Mouse (Mus musculus) mouse trophoblast stem cell (cell line): ENCODE measurements at regions not wholly inside any gene's neighbourhood (a gene's known extent, or its start where the extent isn't known, plus 50 kb on each side); places are given as distances from the start of the nearest gene placed in this dataset.

ENCODE experiments used
- in situ Hi-C, 2 experiments: fragments of 300-500 bp; cut with MseI, MboI; formaldehyde crosslinking; loops; 2 replicates in 1 of 2; 3 replicates in 1 of 2; pipeline ENCODE4 v1.15.1; 2025

DNA sequence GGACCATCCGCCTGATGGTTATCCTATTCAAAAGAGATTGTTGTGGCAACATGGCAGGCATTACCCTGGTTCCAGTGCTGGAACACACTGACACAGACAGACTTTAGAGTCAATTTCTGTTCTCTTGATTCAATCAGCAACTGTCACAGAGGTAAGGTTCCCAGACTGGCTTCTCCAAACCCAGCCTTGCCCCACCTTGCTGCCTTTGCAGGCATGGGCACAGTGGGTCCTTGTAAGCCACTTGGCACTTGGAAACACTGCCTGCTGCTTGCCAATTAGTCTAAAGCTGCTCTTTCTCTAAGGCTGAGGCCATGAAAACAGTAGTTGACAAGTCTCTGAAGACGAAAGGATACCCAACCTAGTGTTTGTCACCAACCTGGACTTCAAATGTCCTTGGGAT lies 158.7 kb upstream of the Tmtc1 start:
- in situ Hi-C loops, result no loop called here

DNA sequence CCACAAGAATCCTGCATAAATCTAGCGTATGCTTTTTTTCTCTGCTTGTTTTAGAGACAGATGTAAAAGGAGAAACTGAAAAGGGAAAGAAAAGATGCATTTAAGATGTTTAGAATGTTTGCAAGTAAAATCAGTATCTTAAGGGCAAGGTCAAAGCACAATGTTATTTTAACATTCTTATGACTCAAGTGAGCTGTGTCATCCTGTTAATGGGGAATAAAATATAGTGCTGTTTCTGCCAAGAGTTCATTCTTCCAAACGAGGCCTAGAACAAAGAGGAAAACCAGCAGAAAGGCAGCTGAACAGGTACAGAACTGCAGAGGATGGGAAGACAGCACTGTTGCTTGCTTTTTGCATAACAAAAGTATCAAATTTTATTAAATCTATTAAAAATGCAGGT lies 156.7 kb upstream of the Tmtc1 start:
- in situ Hi-C loops, result no loop called here

DNA sequence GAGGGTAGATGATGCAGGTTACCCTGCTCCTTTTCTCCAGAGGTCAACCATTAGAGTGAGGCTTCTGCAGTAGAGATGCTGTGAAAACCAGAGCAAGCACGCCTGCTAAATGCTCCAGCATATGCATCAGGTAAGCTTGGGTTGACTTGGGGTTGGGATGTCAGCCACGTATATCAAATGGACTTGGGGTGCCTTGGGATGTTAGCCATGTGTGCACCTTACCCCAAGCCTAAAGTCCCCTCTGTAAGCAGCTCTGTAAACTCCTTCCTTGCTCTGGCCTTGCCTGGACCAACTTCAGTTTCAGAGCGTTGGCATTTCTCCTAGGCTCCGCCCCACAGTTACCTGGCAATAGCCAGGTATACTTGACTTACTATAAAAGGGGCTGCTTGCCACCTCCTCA lies 155.3 kb upstream of the Tmtc1 start:
- in situ Hi-C loops, result no loop called here

DNA sequence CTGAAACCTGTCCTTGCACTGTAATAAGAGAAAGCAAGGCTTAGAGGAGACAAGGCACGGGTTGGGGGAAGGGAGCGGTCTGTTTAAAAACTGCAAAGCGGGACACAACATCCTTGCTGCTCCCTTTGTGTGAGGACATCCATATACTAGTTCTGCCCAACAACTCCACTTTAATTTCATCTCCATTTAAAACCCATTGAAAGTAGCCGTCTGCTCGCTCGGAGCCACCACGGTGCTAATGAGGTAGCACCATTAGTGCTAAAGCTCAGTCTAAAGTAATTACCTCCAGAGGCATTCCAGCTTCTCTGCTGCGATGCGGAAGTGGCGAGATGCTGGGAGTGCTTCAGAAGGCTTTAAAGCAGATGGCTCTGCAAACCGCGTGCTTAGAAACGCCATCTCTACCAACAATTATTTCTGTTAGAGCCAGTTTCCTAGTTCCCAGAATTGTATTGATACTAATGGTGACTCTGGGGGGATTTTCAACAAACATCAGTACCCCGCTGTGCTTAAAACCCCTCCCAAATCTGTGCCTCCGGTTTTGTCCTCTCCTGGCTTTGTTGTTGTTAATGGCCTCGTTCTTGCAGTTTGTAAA lies 154.7 kb upstream of the Tmtc1 start:
- in situ Hi-C loops, result no loop called here

DNA sequence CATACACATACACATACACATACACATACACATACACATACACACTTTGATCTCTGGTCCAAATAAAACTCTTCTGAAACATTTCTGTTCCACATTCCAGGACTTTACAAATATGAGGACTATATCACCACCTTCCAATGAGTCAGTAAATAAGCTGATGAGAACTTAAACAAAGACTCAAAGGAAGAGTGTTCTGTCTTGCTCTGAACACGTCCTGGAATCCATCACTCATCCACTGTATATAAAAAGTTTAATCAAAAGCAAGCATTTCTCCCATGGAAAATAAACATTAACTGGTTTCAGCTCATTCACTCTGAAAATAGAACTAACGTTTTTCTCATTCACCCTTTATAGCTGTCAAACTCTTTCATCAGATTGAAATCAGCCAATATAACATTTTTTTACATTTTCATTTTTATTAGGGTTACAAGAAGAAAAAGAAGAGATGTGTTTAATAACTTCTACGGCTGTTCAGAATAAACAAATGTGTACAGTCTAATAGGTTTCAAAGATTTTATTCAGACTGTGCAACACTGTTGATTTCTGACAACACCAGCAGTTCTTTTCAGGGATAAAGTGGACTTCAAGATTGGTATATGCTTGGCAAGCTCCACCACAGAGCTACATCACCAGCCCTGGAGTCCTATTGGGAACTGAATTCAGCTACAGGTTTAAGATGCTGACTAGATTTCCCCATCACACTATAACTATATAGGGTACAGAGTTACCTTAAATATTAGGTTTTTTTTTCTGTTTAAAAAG lies 151.0 kb upstream of the Tmtc1 start:
- in situ Hi-C loops, result no loop called here

DNA sequence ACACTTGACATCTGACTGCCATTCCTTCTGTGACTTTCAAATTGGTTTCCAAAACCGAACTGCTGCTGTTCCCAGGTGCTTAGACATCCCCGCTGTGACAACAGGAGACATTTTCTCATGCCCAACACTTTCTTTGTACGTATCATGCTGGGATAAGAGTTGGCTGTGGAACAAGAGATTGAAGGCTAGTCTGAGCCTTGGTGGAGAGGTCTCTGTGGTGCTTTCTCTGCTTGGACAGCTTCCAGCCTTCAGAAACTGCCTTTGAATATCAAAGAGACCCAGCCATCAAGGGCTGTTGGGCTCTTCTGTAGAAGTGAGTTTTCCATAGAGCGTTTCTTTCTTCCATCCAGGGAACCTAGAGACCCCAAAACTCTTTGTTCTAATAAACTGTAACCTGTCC lies 144.8 kb upstream of the Tmtc1 start:
- in situ Hi-C loops, result no loop called here

DNA sequence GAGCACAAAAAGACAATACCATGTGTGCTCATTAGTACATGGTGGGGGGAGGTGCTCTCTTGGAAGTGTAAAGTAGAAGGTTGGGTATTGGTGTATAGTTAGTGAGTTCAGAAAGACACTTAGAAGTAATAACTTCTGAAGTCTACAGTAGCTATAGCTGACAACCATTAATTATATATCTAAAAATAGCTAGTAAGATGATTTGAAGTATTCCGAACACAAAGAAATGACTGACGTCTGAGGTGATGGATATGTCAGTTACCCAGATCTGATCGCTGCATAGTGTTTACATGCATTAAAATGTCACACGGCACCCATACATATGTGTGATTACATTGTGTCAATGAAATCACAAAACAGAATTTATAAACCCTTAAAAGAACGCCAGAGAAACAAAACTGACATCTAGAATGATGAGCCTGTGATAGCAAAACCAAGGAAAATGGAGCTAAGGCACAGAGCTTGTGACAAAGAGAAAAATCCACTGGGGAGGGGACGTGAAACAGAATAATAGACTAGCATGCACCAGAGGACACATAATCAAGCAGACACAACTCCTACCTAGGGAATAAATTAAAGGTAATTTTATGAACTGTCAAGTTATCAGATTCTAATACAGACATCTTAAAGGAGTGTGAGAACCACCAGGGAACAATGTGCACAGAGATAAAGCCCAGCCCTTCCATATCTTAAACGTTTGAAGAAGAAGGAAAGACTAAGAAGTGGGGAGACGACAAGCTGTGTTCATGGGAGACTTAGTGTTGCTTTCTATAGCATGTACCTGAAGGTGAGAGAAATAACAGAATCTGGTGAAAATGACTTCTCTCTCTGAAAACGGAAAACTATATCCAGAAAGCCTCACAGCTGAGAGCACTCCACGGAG lies 142.5 kb upstream of the Tmtc1 start:
- in situ Hi-C loops, result no loop called here

DNA sequence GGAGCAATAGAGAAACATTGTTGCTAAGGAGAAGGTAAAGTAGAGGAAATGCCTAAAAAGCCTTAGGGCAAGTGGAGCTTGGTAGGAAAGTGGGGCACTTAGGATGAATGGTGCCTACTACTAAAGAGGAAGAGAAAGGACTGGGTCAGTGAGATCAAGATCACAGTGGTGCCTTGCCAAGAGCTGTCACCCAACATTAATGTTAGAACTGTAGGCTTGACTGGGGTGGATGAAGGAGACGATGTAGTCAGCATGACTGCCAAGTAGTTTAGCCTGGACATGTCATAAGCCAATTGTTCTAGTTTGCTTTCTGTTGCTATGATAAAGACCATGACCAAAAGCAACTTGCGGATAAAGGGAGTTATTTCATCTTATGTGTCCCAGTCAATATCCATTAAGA lies 139.9 kb upstream of the Tmtc1 start:
- in situ Hi-C loops, result no loop called here

DNA sequence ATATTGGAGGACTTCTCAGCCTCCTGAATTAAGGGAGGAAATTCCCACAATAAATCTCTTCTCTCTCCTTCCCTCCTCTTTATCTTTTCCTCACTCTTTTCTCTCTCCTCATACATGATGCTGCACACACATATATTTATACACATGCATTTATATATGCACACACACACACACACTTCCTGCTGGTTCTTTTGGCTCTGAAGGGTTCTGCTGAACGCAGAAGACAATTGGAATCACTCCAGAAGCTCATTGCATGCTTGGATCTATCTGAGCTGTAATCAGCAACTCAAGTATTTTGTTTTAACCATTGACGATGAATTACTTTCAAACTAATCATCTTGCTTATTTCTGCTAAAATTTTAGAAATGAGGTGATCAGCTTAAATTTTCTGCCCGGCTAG lies 134.1 kb upstream of the Tmtc1 start:
- in situ Hi-C loops, result no loop called here

DNA sequence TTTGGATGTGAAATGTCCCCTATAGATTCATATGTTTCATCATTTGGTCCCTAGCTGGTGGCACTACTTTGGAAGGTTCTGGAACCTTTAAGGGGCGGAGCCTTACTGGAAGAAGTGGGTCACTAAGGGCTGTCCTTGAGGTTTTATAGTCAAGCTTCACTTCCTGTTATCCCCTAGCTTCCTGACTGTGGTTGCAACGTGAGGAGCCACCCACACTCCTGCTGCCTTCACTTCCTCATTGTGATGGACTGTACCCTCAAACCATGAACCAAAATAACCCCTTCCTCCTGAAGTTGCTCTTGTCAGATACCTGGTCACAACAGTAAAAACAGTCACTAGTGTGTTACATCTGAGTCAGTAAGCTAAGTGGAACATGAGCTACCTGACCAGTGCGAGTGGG lies 133.5 kb upstream of the Tmtc1 start:
- in situ Hi-C loops, result no loop called here

DNA sequence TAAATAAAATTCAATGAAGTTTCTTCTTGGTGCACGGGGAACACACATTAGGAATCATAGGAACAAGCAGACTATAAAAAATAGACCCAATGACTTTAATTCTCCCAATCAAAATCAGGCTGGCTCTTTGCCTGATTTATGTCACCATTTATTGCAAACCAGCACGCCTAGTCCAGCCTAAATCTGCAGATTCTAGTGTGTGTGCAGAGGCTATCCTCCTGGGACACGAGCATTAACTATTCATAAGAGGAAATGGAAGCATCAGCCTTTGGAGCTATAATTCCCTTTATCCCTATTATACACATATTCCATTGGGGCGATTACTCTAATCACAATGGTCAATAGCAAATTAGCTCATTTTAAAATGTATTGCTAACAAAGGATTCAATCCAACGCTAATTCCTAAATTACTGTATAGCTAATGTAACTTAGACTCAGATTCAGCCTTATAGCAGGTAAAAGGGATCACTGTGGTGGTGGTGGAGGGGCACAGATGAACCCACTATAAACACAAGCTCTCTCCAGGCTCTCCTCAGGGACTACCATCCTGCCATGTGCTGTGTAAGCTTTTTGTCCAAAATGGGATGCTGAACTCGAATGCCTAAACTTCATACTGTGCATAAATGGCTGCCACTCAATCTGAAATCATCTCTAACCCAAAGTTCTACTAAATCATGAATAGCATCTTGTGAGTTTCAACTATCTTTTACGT lies 130.7 kb upstream of the Tmtc1 start:
- in situ Hi-C loops, result no loop called here

DNA sequence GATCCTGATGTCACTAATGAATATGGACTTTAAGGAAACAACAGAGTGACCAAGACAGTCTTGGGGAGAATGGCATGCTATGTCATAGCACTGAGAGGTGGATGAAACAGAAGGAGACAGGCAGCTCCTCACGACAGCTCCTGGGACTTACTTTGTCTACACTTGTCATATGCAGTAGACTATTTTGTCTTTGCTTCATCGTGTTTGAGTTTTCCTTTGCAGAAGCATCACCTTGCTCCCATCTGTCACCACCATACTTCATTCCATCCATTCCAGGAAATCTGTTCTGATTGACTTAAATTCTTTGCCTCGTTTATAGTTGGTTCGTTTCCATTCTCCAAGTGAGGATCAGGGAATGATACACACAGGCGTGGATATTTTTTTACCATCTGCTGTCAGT lies 128.0 kb upstream of the Tmtc1 start:
- in situ Hi-C loops, result no loop called here

DNA sequence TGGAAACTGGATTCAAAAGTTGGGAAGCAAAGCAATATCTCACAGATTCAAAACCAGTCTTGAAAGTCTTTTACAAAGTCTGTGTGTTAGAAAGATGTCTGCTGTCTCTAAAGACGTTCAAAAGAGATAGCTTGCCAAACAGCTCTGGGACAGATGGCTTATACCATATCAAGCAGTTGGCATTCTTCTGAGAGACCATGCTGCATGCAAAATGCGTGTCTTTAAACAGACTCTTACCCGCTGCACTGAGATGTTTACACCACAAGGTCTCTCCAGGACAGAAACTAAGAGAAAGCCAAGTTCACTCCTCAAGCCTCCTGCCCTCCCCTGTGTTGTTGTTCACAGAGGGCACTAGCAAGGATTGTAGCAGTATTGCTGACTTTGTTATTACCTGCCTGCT lies 127.5 kb upstream of the Tmtc1 start:
- in situ Hi-C loops, result no loop called here

DNA sequence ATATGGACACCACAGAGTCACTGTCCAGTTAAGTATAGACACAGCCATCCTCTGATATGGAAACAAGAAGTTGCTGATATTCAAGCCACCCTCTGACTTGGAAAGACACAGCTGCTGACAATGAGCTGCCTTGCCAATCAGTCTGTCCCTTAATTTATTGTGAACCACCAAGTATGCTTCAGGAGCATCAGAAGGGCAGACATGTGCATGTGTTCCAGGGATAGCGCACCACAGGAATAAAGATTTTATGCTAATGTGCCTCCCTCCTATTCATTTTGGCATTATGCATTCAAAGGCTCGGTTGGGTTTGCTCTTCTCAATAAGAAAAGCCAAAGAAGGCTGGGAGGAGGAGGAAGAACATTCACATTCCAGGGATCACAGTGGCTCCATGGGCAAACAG lies 120.0 kb upstream of the Tmtc1 start:
- in situ Hi-C loops, result no loop called here

DNA sequence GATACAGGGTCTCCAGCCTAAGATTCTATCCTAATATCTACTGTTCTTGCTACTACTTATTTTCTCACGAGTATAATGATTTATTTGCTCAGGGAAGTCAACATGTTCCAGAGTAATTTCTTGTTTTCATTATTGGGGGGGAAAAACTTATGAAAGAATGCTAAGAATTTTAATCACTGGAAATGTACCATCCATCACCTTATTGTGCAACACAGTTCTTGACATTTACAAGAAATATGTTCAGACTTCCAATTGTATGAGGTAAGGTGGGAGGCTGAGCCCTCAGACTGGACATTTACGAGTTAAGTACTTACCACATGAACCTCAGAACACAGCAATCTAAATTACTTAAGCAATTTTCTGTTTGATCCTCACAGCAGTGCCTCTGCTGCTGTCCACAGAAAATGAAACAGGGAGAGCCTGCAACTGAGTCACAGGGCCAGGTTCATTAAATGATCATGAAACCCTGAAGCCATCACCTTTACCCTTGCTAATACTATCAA lies 118.1 kb upstream of the Tmtc1 start:
- in situ Hi-C loops, result no loop called here

DNA sequence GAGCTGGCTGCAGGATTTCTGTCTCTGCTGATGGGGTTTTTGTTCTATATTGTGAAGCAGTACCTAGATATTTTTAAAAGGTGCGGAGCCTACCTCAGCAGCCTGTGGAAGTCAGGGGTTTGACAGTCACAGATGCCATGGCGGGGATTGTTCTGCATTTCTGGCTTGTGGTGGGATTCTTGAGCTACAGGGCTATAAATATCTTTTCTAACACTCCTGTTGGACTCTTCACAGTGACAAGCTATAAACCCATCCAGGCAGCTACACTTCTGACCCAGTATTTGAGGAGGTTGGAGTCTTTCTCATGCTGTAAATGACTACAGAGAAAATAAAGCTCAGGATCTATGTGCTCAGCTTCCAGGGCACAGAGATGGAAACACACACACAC lies 112.3 kb upstream of the Tmtc1 start:
- in situ Hi-C loops, result no loop called here

DNA sequence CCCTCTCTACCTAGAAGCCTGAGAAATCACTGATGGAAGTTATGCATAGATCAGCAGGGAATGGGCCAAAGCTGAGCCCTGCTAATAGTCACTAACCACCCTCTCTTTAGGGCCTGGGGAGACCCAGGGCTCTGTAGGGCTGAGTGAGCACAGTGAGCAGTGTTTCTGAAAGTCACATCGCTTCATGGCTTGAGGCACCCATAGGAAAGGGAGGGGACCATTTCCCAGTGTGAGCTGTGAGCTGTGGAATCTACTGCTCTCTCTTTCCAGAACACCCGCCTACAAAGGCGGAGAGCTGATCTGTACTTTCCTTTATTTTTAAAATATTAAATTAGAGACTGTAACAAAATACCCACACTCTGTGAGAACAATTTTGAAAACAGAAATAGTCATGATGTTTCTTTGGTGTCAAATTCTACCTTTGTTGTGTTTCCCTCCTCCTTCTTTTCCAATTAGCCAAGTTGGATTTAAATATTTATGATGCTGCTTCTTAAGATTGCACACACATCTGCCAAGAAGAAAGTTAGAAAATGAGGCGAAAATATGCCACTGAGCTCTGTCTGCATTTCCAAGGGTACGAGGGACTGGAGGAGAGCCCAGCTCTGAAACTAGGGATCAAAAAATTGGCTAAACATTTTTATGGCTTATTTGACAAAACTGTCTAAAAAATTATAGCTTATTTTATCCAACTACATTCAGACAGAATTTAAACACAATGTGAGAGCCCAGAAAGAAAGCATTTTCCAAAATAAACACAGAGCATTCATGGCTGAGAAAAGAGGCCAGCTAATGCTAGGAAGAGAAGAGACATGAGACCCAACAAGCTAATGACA lies 111.7 kb upstream of the Tmtc1 start:
- in situ Hi-C loops, result no loop called here

DNA sequence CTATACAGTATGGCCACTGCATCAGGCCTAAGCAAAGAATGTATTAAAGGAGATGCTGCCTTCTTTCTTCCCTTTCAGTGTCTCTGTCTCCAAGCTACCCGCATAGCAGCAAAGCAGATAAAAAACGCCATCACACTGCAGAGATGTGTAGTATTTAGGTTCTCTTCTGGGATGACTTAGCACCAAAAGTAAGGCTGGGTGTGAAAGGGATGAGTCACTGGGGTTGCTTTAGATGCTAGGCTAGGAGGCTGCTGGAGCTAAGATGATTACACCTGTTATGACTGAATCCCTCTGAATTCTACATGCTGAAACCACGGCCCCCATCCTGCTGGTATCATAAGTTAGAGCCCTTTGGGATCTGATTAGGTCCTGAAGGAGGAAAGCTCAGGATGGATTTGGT lies 110.3 kb upstream of the Tmtc1 start:
- in situ Hi-C loops, result no loop called here

DNA sequence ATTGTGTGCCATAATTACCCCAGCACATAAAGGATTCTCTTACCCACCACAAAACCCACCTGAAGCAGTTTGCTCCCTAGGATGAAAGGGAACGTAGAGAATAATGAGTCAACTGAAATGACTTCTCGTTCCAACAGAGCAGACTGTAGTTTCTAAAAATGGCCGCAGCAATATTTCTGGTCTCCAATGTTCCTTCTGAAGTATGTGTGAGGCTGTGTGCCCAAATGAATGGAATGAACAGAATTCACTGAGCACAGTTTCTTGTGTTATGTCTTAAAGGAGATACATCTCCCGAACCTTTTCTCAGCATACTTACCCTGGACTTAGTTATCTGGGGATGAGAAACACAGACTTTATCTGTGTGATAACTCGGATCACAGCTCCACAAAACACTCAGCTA lies 109.4 kb upstream of the Tmtc1 start:
- in situ Hi-C loops, result no loop called here

DNA sequence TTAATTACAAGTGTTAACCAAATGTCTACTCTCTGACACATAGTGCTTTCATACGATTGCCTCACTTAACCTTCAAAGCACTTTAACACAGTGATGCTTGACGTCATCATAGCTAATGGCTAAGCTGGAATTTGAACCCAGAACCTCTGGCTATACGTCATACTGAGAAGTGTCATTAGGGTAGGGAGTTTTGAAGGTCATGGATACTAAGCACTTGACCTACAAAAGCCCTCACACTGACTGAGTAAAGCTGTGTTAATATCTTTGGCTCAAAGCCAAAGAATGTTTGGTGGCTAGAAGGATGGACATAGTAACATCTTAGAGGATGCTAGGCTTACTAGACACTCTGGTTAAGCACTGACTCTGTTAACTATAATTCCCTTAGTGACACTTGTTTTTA lies 106.9 kb upstream of the Tmtc1 start:
- in situ Hi-C loops, result no loop called here

DNA sequence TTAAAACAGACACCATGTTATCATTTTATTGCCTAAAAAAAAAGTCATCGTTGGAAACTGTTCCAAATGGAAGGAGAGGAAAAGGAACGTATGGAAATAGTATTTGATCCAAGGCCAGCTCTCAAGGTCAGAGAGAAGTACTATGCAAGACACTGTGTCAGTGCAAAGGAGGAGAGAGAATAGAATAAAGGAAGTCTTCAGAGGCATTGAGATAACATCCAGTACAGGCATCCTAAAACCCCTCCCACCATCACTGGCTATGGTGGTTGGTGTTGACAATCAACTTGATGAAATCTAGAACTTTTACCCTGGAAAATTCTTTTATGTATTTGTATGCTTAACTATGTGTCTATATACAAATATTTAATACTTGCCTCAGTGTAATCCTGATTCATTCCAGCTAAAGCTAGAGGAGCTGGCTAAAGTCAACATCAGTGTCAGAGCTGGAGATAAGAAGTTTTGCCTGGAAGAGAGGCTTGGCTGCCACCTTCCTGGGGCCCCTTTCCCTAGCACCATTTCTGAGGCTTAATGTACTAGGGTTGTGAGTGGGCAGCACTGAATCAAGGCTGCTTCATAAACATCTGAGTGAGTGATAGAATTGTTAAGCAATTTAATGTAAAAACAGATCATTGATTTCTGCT lies 104.1 kb upstream of the Tmtc1 start:
- in situ Hi-C loops, result no loop called here
